11 mouse cellular contexts compared by ENCODE assay signal in the genomic region with DNA sequence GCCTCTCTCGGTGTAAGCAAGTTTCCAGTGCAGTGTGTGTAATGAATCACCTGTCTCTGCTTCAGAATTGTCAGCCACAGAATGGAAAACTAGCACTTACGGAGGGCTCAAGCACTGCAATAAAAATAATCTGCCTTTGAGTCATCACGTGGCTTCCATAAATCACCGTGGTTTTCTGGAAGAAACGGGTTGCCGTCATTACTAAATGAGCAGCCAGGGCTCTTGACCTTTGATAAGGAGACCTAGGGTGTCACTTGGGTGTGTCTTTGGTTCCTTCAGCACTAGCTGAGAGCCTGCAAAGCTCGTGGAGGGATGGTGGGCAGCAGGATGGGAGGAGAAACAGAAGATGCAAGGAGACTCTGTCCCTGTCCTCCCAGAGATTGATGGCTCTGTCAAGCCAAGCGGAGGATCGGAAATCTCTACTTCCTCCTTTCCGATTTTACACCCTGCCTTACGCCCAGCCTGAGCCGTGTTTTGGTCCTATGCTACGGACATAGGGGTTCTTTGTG.
DNase-seq lines count a peak whose midpoint lies in the region; ATAC-seq lines count a peak whose summit lies in the region.
"Had no signal": no experiment of that assay in that cellular context is flagged by ENCODE, and none has a peak within 500 bp of the region (broad histone marks: within the 10 kb centered on the region; RNA-seq: fewer than 3 reads in every experiment).

No protein-coding gene starts in this region.

- DNase-seq in gastrocnemius, adult 8-10 months (ENCODE audit: low spot score in 2 of 2), result peak; percentile 13 to 35
- DNase-seq in gastrocnemius, postnatal 10 days, result no peak
- DNase-seq in NIH3T3 (ENCODE audit: low read depth), result peak; percentile 23
- DNase-seq in mesoderm, embryonic 11.5 days (ENCODE audit: low read depth, low spot score), result peak; percentile 47
- DNase-seq in right cerebral cortex, adult 2 months (ENCODE audit: low spot score in 2 of 2), result no peak
- DNase-seq in T-cell, adult 2 months (ENCODE audit: low spot score), result no peak
- DNase-seq in heart, adult 8-10 months (ENCODE audit: low spot score), result no peak
- DNase-seq: cerebellum, adult 8-10 months had no signal

- no peaks in the 10 kb centered on the region for H3K9me3 ChIP-seq in intestine, embryonic 15.5 days
- H3K9me3 ChIP-seq: forebrain, embryonic 10.5 days; heart, embryonic 15.5 days had no signal

- no peaks in the 10 kb centered on the region for H3K36me3 ChIP-seq in intestine, embryonic 15.5 days
- H3K36me3 ChIP-seq: forebrain, embryonic 10.5 days; heart, embryonic 15.5 days had no signal

- ATAC-seq in intestine, embryonic 15.5 days, result peak; percentile 89

- no peak overlapping the region for H3K9ac ChIP-seq in intestine, embryonic 15.5 days
- H3K9ac ChIP-seq: heart, embryonic 15.5 days had no signal

- H3K4me1 ChIP-seq in intestine, embryonic 15.5 days (replicated peaks), result peaks cover 10% of the 10 kb centered on the region; the same call in 1 of the 2 replicates

- H3K27ac ChIP-seq in intestine, embryonic 15.5 days, result no peak overlapping the region
- H3K27ac ChIP-seq: forebrain, embryonic 10.5 days; heart, embryonic 15.5 days had no signal

- 0 out of 2 replicates have a peak overlapping the region, but pooled peaks have one; percentile 5 for H3K4me3 ChIP-seq in intestine, embryonic 15.5 days (replicated peaks)
- H3K4me3 ChIP-seq: forebrain, embryonic 10.5 days; heart, embryonic 15.5 days had no signal

- H3K27me3 ChIP-seq in intestine, embryonic 15.5 days (replicated peaks), result no peaks in the 10 kb centered on the region
- H3K27me3 ChIP-seq: heart, embryonic 15.5 days had no signal

- 14% methylated on average over 13 of the region's 13 CpGs for WGBS in intestine, embryonic 15.5 days

- H3K4me2 ChIP-seq in intestine, embryonic 15.5 days (replicated peaks), result peak overlapping the region; percentile 39
- H3K4me2 ChIP-seq: heart, embryonic 15.5 days had no signal

Comparison
In these comparisons a context has a peak if more than half of its experiments do, and no peak if none do; other contexts are left out.
1. DNase-seq: peak in gastrocnemius, adult 8-10 months (2 of 2), NIH3T3 (single experiment) and mesoderm, embryonic 11.5 days (single experiment); none in gastrocnemius, postnatal 10 days (single experiment), right cerebral cortex, adult 2 months (0 of 2), T-cell, adult 2 months (single experiment) and heart, adult 8-10 months (single experiment).